Mouse (Mus musculus): ENCODE results near the gene Cpsf2.

The Cpsf2 gene

GRCm38 (mm10) chr12:101980266-101980665 lies 4.5 kb downstream of the Cpsf2 start:
- DNase-seq: peak in 1 of 2 experiments; percentile 15

- DNase-seq: no peak
Observed at GRCm38 (mm10) chr12:101981559-101981958, 5.8 kb downstream of the Cpsf2 start.

GRCm38 (mm10) chr12:101982977-101983376 lies 7.2 kb downstream of the Cpsf2 start:
- no peak for DNase-seq

- DNase-seq: peak; percentile 31 to 52
Observed at GRCm38 (mm10) chr12:101985110-101985509, 9.3 kb downstream of the Cpsf2 start.

GRCm38 (mm10) chr12:101987659-101988058 lies 11.9 kb downstream of the Cpsf2 start:
- no peak for DNase-seq

GRCm38 (mm10) chr12:101994576-101995467 lies 19.0 kb downstream of the Cpsf2 start:
- no peak for DNase-seq

GRCm38 (mm10) chr12:101998929-101999328 lies 23.1 kb downstream of the Cpsf2 start:
- no peak for DNase-seq

GRCm38 (mm10) chr12:102000785-102001184 lies 25.0 kb downstream of the Cpsf2 start:
- DNase-seq: no peak

- DNase-seq: no peak
Observed at GRCm38 (mm10) chr12:102008111-102008977, 32.6 kb downstream of the Cpsf2 start.

GRCm38 (mm10) chr12:102009551-102009950 lies 33.8 kb downstream of the Cpsf2 start:
- DNase-seq: peak; percentile 34 to 35

- no peak for DNase-seq
Observed at GRCm38 (mm10) chr12:102014411-102014810, 38.6 kb downstream of the Cpsf2 start.

- DNase-seq: no peak
Observed at GRCm38 (mm10) chr12:102015127-102015526, 39.3 kb downstream of the Cpsf2 start.

- no peak for DNase-seq
Observed at GRCm38 (mm10) chr12:102021923-102022322, 46.1 kb downstream of the Cpsf2 start.

- no peak for DNase-seq
Observed at GRCm38 (mm10) chr12:102029184-102029583, 53.4 kb downstream of the Cpsf2 start.

GRCm38 (mm10) chr12:102029892-102030446 lies 54.2 kb downstream of the Cpsf2 start:
- no peak for DNase-seq

- DNase-seq: no peak
Observed at GRCm38 (mm10) chr12:102034934-102035333, 59.1 kb downstream of the Cpsf2 start.

- DNase-seq: no peak
Observed at GRCm38 (mm10) chr12:102039861-102040260, 64.1 kb downstream of the Cpsf2 start.

GRCm38 (mm10) chr12:102041699-102042098 lies 65.9 kb downstream of the Cpsf2 start:
- no peak for DNase-seq

GRCm38 (mm10) chr12:102042247-102042646 lies 66.5 kb downstream of the Cpsf2 start:
- DNase-seq: no peak

- DNase-seq: no peak
Observed at GRCm38 (mm10) chr12:102043840-102044239, 68.1 kb downstream of the Cpsf2 start.

- no peak for DNase-seq
Observed at GRCm38 (mm10) chr12:102054155-102054554, 78.4 kb downstream of the Cpsf2 start.

GRCm38 (mm10) chr12:102055758-102056157 lies 80.0 kb downstream of the Cpsf2 start:
- DNase-seq: peak; percentile 57 to 64
